Mouse (Mus musculus): ENCODE measurements around the gene Galr3.

Galr3 gene

GRCm38 (mm10) chr15:79057850-79058249 lies 16.2 kb downstream of the Galr3 start:
- DNase-seq: no peak

GRCm38 (mm10) chr15:79060887-79061565 lies 19.3 kb downstream of the Galr3 start:
- no peak for DNase-seq

- DNase-seq: peak; percentile 99
These were observed 20.9 kb downstream of the Galr3 start, which contains the start of gene Ankrd54 for GRCm38 (mm10) chr15:79062376-79063159. Ankrd54 (minus strand) TSS chr15:79062893.

GRCm38 (mm10) chr15:79063160-79063740 lies 21.6 kb downstream of the Galr3 start:
- DNase-seq: peak; percentile 29

- peak; percentile 50 for DNase-seq
These were observed 23.5 kb downstream of the Galr3 start for GRCm38 (mm10) chr15:79065086-79065770.

- peak; percentile 37 for DNase-seq
These were observed 24.6 kb downstream of the Galr3 start for GRCm38 (mm10) chr15:79066276-79066675.

GRCm38 (mm10) chr15:79067631-79068030 lies 25.9 kb downstream of the Galr3 start:
- DNase-seq: no peak

- no peak for DNase-seq
These were observed 26.7 kb downstream of the Galr3 start for GRCm38 (mm10) chr15:79068416-79068815.

- DNase-seq: peak; percentile 59
These were observed 29.7 kb downstream of the Galr3 start for GRCm38 (mm10) chr15:79071117-79072039.

GRCm38 (mm10) chr15:79073752-79074151 lies 32.1 kb downstream of the Galr3 start:
- DNase-seq: no peak

GRCm38 (mm10) chr15:79074446-79074845 lies 32.8 kb downstream of the Galr3 start:
- DNase-seq: no peak

- peak; percentile 93 for DNase-seq
These were observed 33.3 kb downstream of the Galr3 start, which contains the start of gene Eif3l for GRCm38 (mm10) chr15:79074913-79075532. Eif3l (plus strand) TSS chr15:79075179.

GRCm38 (mm10) chr15:79075658-79076365 lies 34.1 kb downstream of the Galr3 start:
- DNase-seq: no peak

GRCm38 (mm10) chr15:79079567-79079966 lies 37.9 kb downstream of the Galr3 start:
- DNase-seq: no peak

GRCm38 (mm10) chr15:79092284-79092683 lies 50.6 kb downstream of the Galr3 start:
- no peak for DNase-seq

Data from kidney, postnatal 14 days (tissue).